Mouse (Mus musculus) urinary bladder, adult 18-20 months (tissue): Measurements from ENCODE around the gene Ctdsp1.

ENCODE experiments used
- DNase-seq, 2 experiments: peaks; one replicate each; pipeline ENCODE4 v3.0.0; 2022; ENCODE audit warnings: low spot score in 2 of 2, mixed read lengths in 2 of 2

Ctdsp1 gene

GRCm38 (mm10) chr1:74390924-74391748, at the start of gene Ctdsp1:
Ctdsp1 (plus strand) TSS chr1:74391509.
- DNase-seq, result peak; percentile 84 to 98

- DNase-seq, result no peak
These were observed 49.4 kb upstream of the Ctdsp1 start for GRCm38 (mm10) chr1:74341898-74342297.

GRCm38 (mm10) chr1:74342308-74342707, 49.0 kb upstream of the Ctdsp1 start:
- no peak for DNase-seq

GRCm38 (mm10) chr1:74343161-74343560, 48.1 kb upstream of the Ctdsp1 start:
- DNase-seq, result no peak

- DNase-seq, result no peak
These were observed 47.0 kb upstream of the Ctdsp1 start for GRCm38 (mm10) chr1:74344163-74344916.

- DNase-seq, result no peak
These were observed 40.0 kb upstream of the Ctdsp1 start for GRCm38 (mm10) chr1:74351185-74351769.

- DNase-seq, result no peak
These were observed 38.7 kb upstream of the Ctdsp1 start for GRCm38 (mm10) chr1:74352532-74353096.

- no peak for DNase-seq
These were observed 37.7 kb upstream of the Ctdsp1 start for GRCm38 (mm10) chr1:74353453-74354229.

GRCm38 (mm10) chr1:74357531-74357930, 33.8 kb upstream of the Ctdsp1 start:
- no peak for DNase-seq

GRCm38 (mm10) chr1:74359952-74360517, 31.3 kb upstream of the Ctdsp1 start:
- no peak for DNase-seq

GRCm38 (mm10) chr1:74361812-74362211, 29.5 kb upstream of the Ctdsp1 start, which contains the start of gene Catip:
Catip (plus strand) TSS chr1:74362108.
- DNase-seq, result peak; percentile 53 to 60

GRCm38 (mm10) chr1:74362325-74363229, 28.7 kb upstream of the Ctdsp1 start:
- DNase-seq, result no peak

GRCm38 (mm10) chr1:74363437-74363836, 27.9 kb upstream of the Ctdsp1 start:
- no peak for DNase-seq

- no peak for DNase-seq
These were observed 27.0 kb upstream of the Ctdsp1 start for GRCm38 (mm10) chr1:74364270-74364669.

GRCm38 (mm10) chr1:74367886-74368645, 23.2 kb upstream of the Ctdsp1 start:
- peak; percentile 35 to 63 for DNase-seq

- no peak for DNase-seq
These were observed 21.3 kb upstream of the Ctdsp1 start for GRCm38 (mm10) chr1:74370040-74370439.

GRCm38 (mm10) chr1:74373372-74373771, 17.9 kb upstream of the Ctdsp1 start:
- no peak for DNase-seq

GRCm38 (mm10) chr1:74374980-74375379, 16.3 kb upstream of the Ctdsp1 start, which contains the start of gene Slc11a1:
Slc11a1 (plus strand) TSS chr1:74375195.
- no peak for DNase-seq

- no peak for DNase-seq
These were observed 15.7 kb upstream of the Ctdsp1 start for GRCm38 (mm10) chr1:74375561-74375960.
